Mouse (Mus musculus) liver, adult 2 months (tissue): ENCODE measurements around the gene Dlgap4.

Source experiments
- CTCF ChIP-seq: fragments of 200-500 bp; IDR thresholded peaks from 2 replicates; pipeline ENCODE4 v1.5.1; 2011; ENCODE audit warnings: low read depth, low read length, control low read depth
- POLR2A ChIP-seq: fragments of 200-500 bp; IDR thresholded peaks from 2 replicates; pipeline ENCODE4 v1.6.1; 2011; ENCODE audit warnings: low read length, control low read depth; ENCODE audit not compliant: insufficient read depth; ENCODE audit errors: extremely low read depth

- TF ChIP-seq CTCF (no peak), POLR2A (no peak)
Observed at GRCm38 (mm10) chr2:156729537-156730469, 116.3 kb downstream of the Dlgap4 start.
